14 mouse cellular contexts compared by ENCODE assay signal in the genomic region with DNA sequence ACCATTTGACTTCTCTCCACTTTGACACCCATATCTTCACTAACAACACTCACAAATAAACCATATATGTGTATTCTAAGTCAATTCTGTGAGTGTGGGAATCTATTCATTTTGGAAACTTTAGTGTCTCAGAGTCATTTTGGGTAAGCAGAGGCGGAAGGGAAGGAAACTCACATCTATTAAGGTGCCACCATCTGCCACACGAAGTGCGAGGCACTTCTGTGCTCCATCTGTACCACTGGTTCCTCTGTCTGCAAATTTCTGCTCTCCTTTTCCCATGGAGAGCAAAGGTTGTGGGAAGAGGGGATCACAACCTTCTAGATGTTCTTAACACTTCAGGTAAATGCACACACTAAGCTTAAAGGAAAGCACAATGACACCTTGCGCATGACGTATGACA. TPM values are rescaled to one million over a fixed set of nuclear protein-coding genes. Genes with fewer than 3 reads are reported as not detected.
"Had no signal": no experiment of that assay in that cellular context is flagged by ENCODE, and none has a peak within 500 bp of the region (broad histone marks: within the 10 kb centered on the region; RNA-seq: fewer than 3 reads in every experiment).

No protein-coding gene starts in this region.

- H3K4me3 ChIP-seq: kidney, embryonic 15.5 days; left cerebral cortex, adult 2 months; limb, embryonic 13.5 days; midbrain, embryonic 13.5 days had no signal

- H3K9me3 ChIP-seq: kidney, embryonic 15.5 days; limb, embryonic 13.5 days; midbrain, embryonic 13.5 days had no signal

- DNase-seq: kidney, adult 2 months; kidney, postnatal 14 days; lung, adult 18-20 months; spleen, adult 18-20 months; thymus, adult 2 months; thymus, postnatal 25 days had no signal

- H3K36me3 ChIP-seq: kidney, embryonic 15.5 days; limb, embryonic 13.5 days; midbrain, embryonic 13.5 days had no signal

- H3K27ac ChIP-seq: kidney, embryonic 15.5 days; left cerebral cortex, adult 2 months; limb, embryonic 13.5 days; liver, embryonic 14.5 days; midbrain, embryonic 13.5 days had no signal

- H3K9ac ChIP-seq: kidney, embryonic 15.5 days; limb, embryonic 13.5 days; liver, embryonic 14.5 days; midbrain, embryonic 13.5 days had no signal

- H3K27me3 ChIP-seq: kidney, embryonic 15.5 days; limb, embryonic 13.5 days; midbrain, embryonic 13.5 days had no signal

- ATAC-seq: intestine, embryonic 16.5 days; midbrain, embryonic 13.5 days had no signal

- H3K4me2 ChIP-seq: kidney, embryonic 15.5 days; limb, embryonic 13.5 days; midbrain, embryonic 13.5 days had no signal

- H3K4me1 ChIP-seq: kidney, embryonic 15.5 days; limb, embryonic 13.5 days; midbrain, embryonic 13.5 days had no signal

RNA-seq across cellular contexts. Expression of gene Cdh8, which starts 46.2 kb away (rescaled TPM):
- total RNA-seq: liver, adult 2 months had no signal
- polyA plus RNA-seq: liver, adult 2 months; testis, adult 2 months had no signal
